Comparison of ENCODE assay signal across 9 mouse cellular contexts in genomic region chr5:108903134-108903923, GRCm38 (mm10). TPM values are rescaled to one million over a fixed set of nuclear protein-coding genes. Genes with fewer than 3 reads are reported as not detected.
DNase-seq lines count a peak whose midpoint lies in the region; ATAC-seq and TF ChIP-seq lines count a peak whose summit lies in the region.
"Not testable (repeated sequence)": the region's sequence is repeated elsewhere in the genome, so short reads cannot be mapped to it uniquely, and the experiment has no call there.
"Had no signal": no experiment of that assay in that cellular context is flagged by ENCODE, and none has a peak within 500 bp of the region (broad histone marks: within the 10 kb centered on the region; RNA-seq: fewer than 3 reads in every experiment).

No protein-coding gene starts in this region.

- WGBS in embryonic facial prominence, embryonic 13.5 days = 3% methylated on average over 36 of the region's 65 CpGs
- WGBS in heart, adult 2 months = 2% methylated on average over 37 of the region's 65 CpGs
- 2% methylated on average over 37 of the region's 65 CpGs for WGBS in lung, embryonic 15.5 days

- intact Hi-C loops in heart, adult 2 months (cut with DNase I) = not testable (repeated sequence)

- peak overlapping the region; percentile 33 for H3K4me3 ChIP-seq in embryonic facial prominence, embryonic 13.5 days
- not testable (repeated sequence) for H3K4me3 ChIP-seq in heart, adult 2 months
- peak overlapping the region; percentile 26 for H3K4me3 ChIP-seq in lung, embryonic 15.5 days

- H3K4me2 ChIP-seq in embryonic facial prominence, embryonic 13.5 days = peak overlapping the region; percentile 50
- peak overlapping the region; percentile 52 for H3K4me2 ChIP-seq in lung, embryonic 15.5 days

- peak overlapping the region; percentile 49; the same call in 1 of the 2 replicates for H3K9ac ChIP-seq in embryonic facial prominence, embryonic 13.5 days
- not testable (repeated sequence) for H3K9ac ChIP-seq in heart, adult 2 months (ENCODE audit: low read depth, low read length); lung, embryonic 15.5 days

- not testable (repeated sequence) for TF ChIP-seq CTCF in heart, adult 2 months (IDR thresholded peaks at IDR 0.05)

- not testable (repeated sequence) for H3K79me2 ChIP-seq in heart, adult 2 months (replicated peaks; ENCODE audit: control insufficient read depth, insufficient read depth, low read length)

- not testable (repeated sequence) for H3K27me3 ChIP-seq in embryonic facial prominence, embryonic 13.5 days; heart, adult 2 months (ENCODE audit: control insufficient read depth, insufficient read depth, low read length); lung, embryonic 15.5 days

- not testable (repeated sequence) for H3K36me3 ChIP-seq in embryonic facial prominence, embryonic 13.5 days; heart, adult 2 months (ENCODE audit: control insufficient read depth, insufficient read depth, low read length); lung, embryonic 15.5 days

- not testable (repeated sequence) for H3K27ac ChIP-seq in embryonic facial prominence, embryonic 13.5 days; heart, adult 2 months; lung, embryonic 15.5 days

- TF ChIP-seq POLR2A in heart, adult 2 months (IDR thresholded peaks at IDR 0.05; ENCODE audit: insufficient read depth, low read depth, low read length) = not testable (repeated sequence)

- not testable (repeated sequence) for H3K4me1 ChIP-seq in embryonic facial prominence, embryonic 13.5 days; heart, adult 2 months (ENCODE audit: control insufficient read depth, insufficient read depth, low read length); lung, embryonic 15.5 days

- TF ChIP-seq EP300 in heart, adult 2 months (IDR thresholded peaks at IDR 0.05; ENCODE audit: insufficient read depth, low read depth, low read length) = not testable (repeated sequence)

- peak; percentile 2 for DNase-seq in adrenal gland, adult 8-10 months
- peak; percentile 56 to 69 for DNase-seq in heart, adult 2 months
- DNase-seq in layer of hippocampus, postnatal 36 days = peak; percentile 31 to 33
- DNase-seq in thymus, postnatal 14 days = peak; percentile 11

- not testable (repeated sequence) for H3K9me3 ChIP-seq in embryonic facial prominence, embryonic 13.5 days; lung, embryonic 15.5 days

- peak; percentile 85 for ATAC-seq in embryonic facial prominence, embryonic 13.5 days (ENCODE audit: insufficient number of reproducible peaks, insufficient read depth, low FRiP score, low TSS enrichment, low read depth)
- peak; percentile 91 for ATAC-seq in inflammation-experienced regulatory T-cells, adult 6 months
- ATAC-seq in lung, embryonic 15.5 days (ENCODE audit: borderline replicate concordance, extremely low read depth, low FRiP score, low TSS enrichment) = peak; percentile 96
- ATAC-seq in neutrophil, adult 5-6 weeks (ENCODE audit: extremely low read depth, insufficient number of reproducible peaks, low FRiP score, poor library complexity, severe bottlenecking) = peak; percentile 91

RNA-seq across cellular contexts. Expression of gene Vmn2r9, which starts 50.9 kb away (rescaled TPM):
- total RNA-seq in adrenal gland, adult 8-10 months (2022) = not detected
- polyA plus RNA-seq in embryonic facial prominence, embryonic 13.5 days (2015; fragmentation: Nextera tagmentation; extraction: Ambion mirVana) = not detected in 2 replicates
- not detected for total RNA-seq in heart, adult 2 months (2021)
- not detected in 2 replicates for polyA plus RNA-seq in heart, adult 2 months (2012; rRNA removed)
- polyA plus RNA-seq in inflammation-experienced regulatory T-cells, adult 6 months (2017; shearing (Covaris generic)) = under 1 TPM in 1 of 3 experiments, not detected in 2; 0.13 TPM
- total RNA-seq in layer of hippocampus, postnatal 36 days (2021) = not detected
- not detected in 2 replicates for polyA plus RNA-seq in lung, embryonic 15.5 days (2015; fragmentation: Nextera tagmentation; extraction: Ambion mirVana)
- 0.12 TPM in 1 of 2 replicates, not detected in the other for total RNA-seq in neutrophil, adult 5-6 weeks (2017)
- total RNA-seq: ES-E14 had no signal

Comparison
In these comparisons a context has a peak if more than half of its experiments do, and no peak if none do; other contexts are left out.
1. DNase-seq: peak in every context shown above with its lines; median percentile 62 in heart, adult 2 months; 32 in layer of hippocampus, postnatal 36 days; 11 in thymus, postnatal 14 days; 2 in adrenal gland, adult 8-10 months.